Mouse (Mus musculus): ENCODE measurements around the gene Plcd1.

Gene Plcd1

GRCm38 (mm10) chr9:119052154-119052944 is 41.0 kb downstream of the Plcd1 start, which contains the start of gene Vill:
Vill (plus strand) TSS chr9:119052778.
- DNase-seq, result peak; percentile 86

- no peak for DNase-seq
These were observed 42.1 kb downstream of the Plcd1 start for GRCm38 (mm10) chr9:119051158-119051557.

GRCm38 (mm10) chr9:119048182-119048903 is 45.0 kb downstream of the Plcd1 start:
- DNase-seq, result no peak

GRCm38 (mm10) chr9:119040101-119040775 is 53.1 kb downstream of the Plcd1 start:
- no peak for DNase-seq

GRCm38 (mm10) chr9:119038574-119038973 is 54.7 kb downstream of the Plcd1 start:
- DNase-seq, result no peak

GRCm38 (mm10) chr9:119037076-119037730 is 56.1 kb downstream of the Plcd1 start:
- no peak for DNase-seq

GRCm38 (mm10) chr9:119035836-119036235 is 57.5 kb downstream of the Plcd1 start:
- DNase-seq, result peak; percentile 63

- no peak for DNase-seq
These were observed 58.3 kb downstream of the Plcd1 start for GRCm38 (mm10) chr9:119034676-119035665.

- DNase-seq, result no peak
These were observed 59.2 kb downstream of the Plcd1 start for GRCm38 (mm10) chr9:119034069-119034468.

- no peak for DNase-seq
These were observed 60.0 kb downstream of the Plcd1 start for GRCm38 (mm10) chr9:119033111-119033921.

- DNase-seq, result no peak
These were observed 60.8 kb downstream of the Plcd1 start for GRCm38 (mm10) chr9:119032538-119032937.

GRCm38 (mm10) chr9:119031772-119032171 is 61.5 kb downstream of the Plcd1 start:
- peak; percentile 53 for DNase-seq

GRCm38 (mm10) chr9:119031038-119031437 is 62.3 kb downstream of the Plcd1 start:
- no peak for DNase-seq

- peak; percentile 87 for DNase-seq
These were observed 63.7 kb downstream of the Plcd1 start for GRCm38 (mm10) chr9:119029568-119029967.

- no peak for DNase-seq
These were observed 64.8 kb downstream of the Plcd1 start for GRCm38 (mm10) chr9:119028226-119029195.

- no peak for DNase-seq
These were observed 66.0 kb downstream of the Plcd1 start for GRCm38 (mm10) chr9:119027337-119027736.

- DNase-seq, result peak; percentile 88
These were observed 67.4 kb downstream of the Plcd1 start for GRCm38 (mm10) chr9:119025832-119026331.

GRCm38 (mm10) chr9:119025263-119025662 is 68.0 kb downstream of the Plcd1 start:
- DNase-seq, result peak; percentile 85

- peak; percentile 79 for DNase-seq
These were observed 71.6 kb downstream of the Plcd1 start for GRCm38 (mm10) chr9:119021731-119022130.
